Mouse (Mus musculus): ENCODE measurements at regions not wholly inside any gene's neighbourhood (a gene's known extent, or its start where the extent isn't known, plus 50 kb on each side); places are given as distances from the start of the nearest gene placed in this dataset.

- TF ChIP-seq CTCF (IDR thresholded peaks at IDR 0.05; ENCODE audit: insufficient read depth, low read length) (no peak), POLR2A (IDR thresholded peaks at IDR 0.05; ENCODE audit: borderline replicate concordance, extremely low read depth, low read depth, low read length) (no peak)
Measured at GRCm38 (mm10) chr1:154101433-154101832, 99.6 kb upstream of the Zfp648 start.
